ENCODE assay signal across 19 mouse cellular contexts in the genomic region with DNA sequence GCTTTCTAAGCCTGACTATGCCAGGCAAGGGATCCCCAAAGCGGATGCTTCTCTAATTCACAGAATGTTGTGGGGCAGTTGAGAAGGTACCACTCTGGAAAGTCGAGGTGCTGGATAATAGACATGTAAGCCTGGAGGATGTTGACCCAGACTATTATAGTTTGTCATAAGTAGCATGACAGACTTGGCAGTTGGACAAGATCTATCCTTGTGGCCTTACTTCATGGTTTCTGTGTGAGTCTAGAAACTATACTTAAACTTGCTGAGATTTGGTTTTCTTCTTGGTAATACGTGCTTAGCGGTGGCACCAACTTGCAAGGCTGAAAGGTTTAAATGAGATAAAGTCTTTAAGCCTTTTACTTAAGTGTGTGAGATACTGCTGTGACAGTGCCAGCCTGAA.
"Had no signal": no experiment of that assay in that cellular context is flagged by ENCODE, and none has a peak within 500 bp of the region (broad histone marks: within the 10 kb centered on the region; RNA-seq: fewer than 3 reads in every experiment).

No protein-coding gene starts in this region.

- DNase-seq: kidney, adult 9 months; kidney, postnatal 14 days; kidney, postnatal 4 days; left cerebral cortex, postnatal 4 days; liver, postnatal 0 days; lung, postnatal 10 days; lung, postnatal 36 days; thymus, adult 2 months; thymus, postnatal 25 days had no signal

- H3K27ac ChIP-seq: limb, embryonic 12.5 days; limb, embryonic 15.5 days; liver, embryonic 14.5 days; lung, embryonic 15.5 days; midbrain, embryonic 10.5 days; midbrain, embryonic 13.5 days; neural tube, embryonic 13.5 days; stomach, postnatal 0 days had no signal

- H3K4me1 ChIP-seq: limb, embryonic 12.5 days; limb, embryonic 15.5 days; lung, embryonic 15.5 days; midbrain, embryonic 10.5 days; midbrain, embryonic 13.5 days; neural tube, embryonic 13.5 days had no signal

- H3K4me3 ChIP-seq: limb, embryonic 12.5 days; limb, embryonic 15.5 days; lung, embryonic 15.5 days; megakaryocyte, embryonic 14.5 days; midbrain, embryonic 10.5 days; midbrain, embryonic 13.5 days; myocyte; neural tube, embryonic 13.5 days had no signal
